Mouse (Mus musculus) megakaryocyte, embryonic 14.5 days (primary cell): ENCODE measurements at regions not wholly inside any gene's neighbourhood (a gene's known extent, or its start where the extent isn't known, plus 50 kb on each side); places are given as distances from the start of the nearest gene placed in this dataset.
"Not testable (repeated sequence)": the region's sequence is repeated elsewhere in the genome, so short reads cannot be mapped to it uniquely, and the experiment has no call there.

Experiments
- FLI1 ChIP-seq: IDR thresholded peaks from 2 replicates; pipeline ENCODE4 v1.6.1; 2012; ENCODE audit warnings: low read length, inconsistent platforms, mixed read lengths
- GATA1 ChIP-seq: IDR thresholded peaks from 3 replicates; pipeline ENCODE4 v1.6.1; 2012; ENCODE audit warnings: mixed read lengths, low read length, inconsistent platforms, borderline replicate concordance

- not testable (repeated sequence) for TF ChIP-seq GATA1, FLI1
These were observed 120.3 kb upstream of the Rgma start for GRCm38 (mm10) chr7:73254972-73255371.
